Mouse (Mus musculus): ENCODE data around the gene Pcca. TPM values are rescaled to one million over a fixed set of nuclear protein-coding genes. Genes with fewer than 3 reads are reported as not detected.
"Not testable (repeated sequence)": the region's sequence is repeated elsewhere in the genome, so short reads cannot be mapped to it uniquely, and the experiment has no call there.

The Pcca gene
- polyA plus RNA-seq, 1 experiment: 10.3 TPM

- no peak for TF ChIP-seq CEBPB (IDR thresholded peaks at IDR 0.05; ENCODE audit: low read depth)
- peak; percentile 99 for TF ChIP-seq MYOD1 (IDR thresholded peaks at IDR 0.05; ENCODE audit: control insufficient read depth, insufficient read length, low read depth)
- TF ChIP-seq USF1 (IDR thresholded peaks at IDR 0.05; ENCODE audit: low read depth): no peak
- H3K4me3 ChIP-seq (ENCODE audit: insufficient read depth, poor library complexity, severe bottlenecking): no peak overlapping the region
- H3K36me3 ChIP-seq (ENCODE audit: control insufficient read depth, insufficient read depth): no peaks in the 10 kb centered on the region
- H3K27me3 ChIP-seq (ENCODE audit: control insufficient read depth, insufficient read depth, insufficient read length): no peaks in the 10 kb centered on the region
- no peaks in the 10 kb centered on the region for H3K79me3 ChIP-seq (ENCODE audit: low read depth)
- no peak overlapping the region for H3ac ChIP-seq (ENCODE audit: control insufficient read depth, insufficient read length, low read depth)
- no peaks in the 10 kb centered on the region for H3K79me2 ChIP-seq (ENCODE audit: control insufficient read depth, insufficient read depth)
Measured at GRCm38 (mm10) chr14:122574064-122574751, 40.1 kb downstream of the Pcca start.

DNA sequence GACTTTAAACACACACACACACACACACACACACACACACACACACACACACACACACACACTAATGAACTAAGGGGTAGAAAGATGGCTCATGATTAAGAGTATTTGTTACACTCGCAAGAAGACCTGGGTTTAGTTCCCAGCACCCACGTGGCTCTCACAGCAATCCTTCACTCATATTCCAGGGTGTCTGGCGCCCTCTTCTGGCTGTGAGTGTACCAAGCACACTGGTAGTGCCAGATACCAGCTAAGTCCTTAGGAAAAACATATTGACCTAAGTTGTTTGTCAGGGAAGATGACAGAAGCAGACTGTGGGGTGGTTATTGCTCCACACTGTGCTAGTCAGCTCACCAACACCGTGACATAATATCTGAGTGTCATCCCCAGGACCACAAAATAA, 43.7 kb downstream of the Pcca start:
- no peaks in the 10 kb centered on the region for H3K79me3 ChIP-seq (ENCODE audit: low read depth)
- H3K79me2 ChIP-seq (ENCODE audit: control insufficient read depth, insufficient read depth): no peaks in the 10 kb centered on the region
- no peak overlapping the region for H3ac ChIP-seq (ENCODE audit: control insufficient read depth, insufficient read length, low read depth)
- H3K27me3 ChIP-seq (ENCODE audit: control insufficient read depth, insufficient read depth, insufficient read length): no peaks in the 10 kb centered on the region
- H3K36me3 ChIP-seq (ENCODE audit: control insufficient read depth, insufficient read depth): no peaks in the 10 kb centered on the region
- no peak overlapping the region for H3K4me3 ChIP-seq (ENCODE audit: insufficient read depth, poor library complexity, severe bottlenecking)
- no peak for TF ChIP-seq MYOD1 (IDR thresholded peaks at IDR 0.05; ENCODE audit: control insufficient read depth, insufficient read length, low read depth)
- no peak for TF ChIP-seq CTCF (IDR thresholded peaks at IDR 0.05; ENCODE audit: control insufficient read depth, insufficient read depth, insufficient read length)
- TF ChIP-seq MYOG (IDR thresholded peaks at IDR 0.05; ENCODE audit: control insufficient read depth, extremely low read depth, insufficient read length): no peak
- no peak for TF ChIP-seq USF1 (IDR thresholded peaks at IDR 0.05; ENCODE audit: low read depth)
- no peak for TF ChIP-seq MAX (IDR thresholded peaks at IDR 0.05)
- TF ChIP-seq CEBPB (IDR thresholded peaks at IDR 0.05; ENCODE audit: low read depth): no peak
- no peak for TF ChIP-seq FOSL1 (IDR thresholded peaks at IDR 0.05; ENCODE audit: insufficient read depth, low read length, poor library complexity, severe bottlenecking)

DNA sequence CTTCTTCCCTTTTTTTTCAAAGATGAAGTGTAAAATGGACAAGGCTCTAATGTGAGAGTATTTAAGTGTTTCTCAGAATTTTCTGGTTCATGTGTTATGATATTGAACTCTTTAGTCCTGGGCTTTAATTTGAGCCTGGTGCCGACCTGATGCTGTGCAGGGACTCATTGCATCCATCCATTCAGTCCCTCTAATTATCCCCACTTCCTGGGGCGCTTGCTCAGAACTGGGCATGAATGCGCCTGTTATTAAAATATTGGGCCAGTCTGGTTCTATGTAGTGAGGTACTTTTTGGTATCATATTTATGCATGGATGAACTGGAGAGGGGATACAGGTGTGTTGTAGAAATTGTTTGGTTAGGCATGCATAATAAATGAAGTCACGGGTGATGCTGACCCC, 47.9 kb downstream of the Pcca start:
- H3K36me3 ChIP-seq (ENCODE audit: control insufficient read depth, insufficient read depth): no peaks in the 10 kb centered on the region
- H3ac ChIP-seq (ENCODE audit: control insufficient read depth, insufficient read length, low read depth): no peak overlapping the region
- no peaks in the 10 kb centered on the region for H3K79me2 ChIP-seq (ENCODE audit: control insufficient read depth, insufficient read depth)
- no peaks in the 10 kb centered on the region for H3K79me3 ChIP-seq (ENCODE audit: low read depth)
- no peak overlapping the region for H3K4me3 ChIP-seq (ENCODE audit: insufficient read depth, poor library complexity, severe bottlenecking)
- no peaks in the 10 kb centered on the region for H3K27me3 ChIP-seq (ENCODE audit: control insufficient read depth, insufficient read depth, insufficient read length)
- no peak for TF ChIP-seq MYOG (IDR thresholded peaks at IDR 0.05; ENCODE audit: control insufficient read depth, extremely low read depth, insufficient read length)
- TF ChIP-seq MAX (IDR thresholded peaks at IDR 0.05): no peak
- TF ChIP-seq CTCF (IDR thresholded peaks at IDR 0.05; ENCODE audit: control insufficient read depth, insufficient read depth, insufficient read length): no peak
- TF ChIP-seq USF1 (IDR thresholded peaks at IDR 0.05; ENCODE audit: low read depth): no peak
- no peak for TF ChIP-seq FOSL1 (IDR thresholded peaks at IDR 0.05; ENCODE audit: insufficient read depth, low read length, poor library complexity, severe bottlenecking)
- no peak for TF ChIP-seq CEBPB (IDR thresholded peaks at IDR 0.05; ENCODE audit: low read depth)
- no peak for TF ChIP-seq MYOD1 (IDR thresholded peaks at IDR 0.05; ENCODE audit: control insufficient read depth, insufficient read length, low read depth)

DNA sequence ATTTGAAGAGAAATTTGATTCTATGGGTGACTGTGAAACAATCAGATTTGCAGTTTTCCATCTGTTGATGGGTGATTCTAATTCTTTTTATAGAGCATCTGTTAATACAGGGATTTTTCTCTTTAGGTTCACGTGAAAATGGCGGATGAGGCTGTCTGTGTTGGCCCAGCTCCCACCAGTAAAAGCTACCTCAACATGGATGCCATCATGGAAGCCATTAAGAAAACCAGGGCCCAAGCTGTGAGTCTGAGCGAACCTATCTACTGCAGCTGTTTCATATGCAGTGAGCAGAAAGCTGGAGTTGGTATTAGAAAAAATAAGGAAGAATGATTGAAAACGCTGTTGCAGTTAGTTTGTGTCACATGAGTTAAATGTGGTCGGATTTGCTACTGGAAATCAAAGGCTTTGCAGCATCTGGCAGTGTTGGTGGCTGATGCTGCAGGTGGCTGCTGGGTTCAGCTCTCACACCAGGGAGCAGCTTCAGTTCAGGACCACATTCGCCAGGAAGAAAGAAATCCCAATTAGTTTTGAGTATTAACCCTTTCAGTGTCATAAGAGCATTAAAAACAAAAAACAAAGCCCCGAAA, 48.5 kb downstream of the Pcca start:
- Histone ChIP-seq H3K79me3 (ENCODE audit: low read depth) (no peaks in the 10 kb centered on the region), H3ac (ENCODE audit: control insufficient read depth, insufficient read length, low read depth) (no peak overlapping the region), H3K4me3 (ENCODE audit: insufficient read depth, poor library complexity, severe bottlenecking) (no peak overlapping the region), H3K36me3 (ENCODE audit: control insufficient read depth, insufficient read depth) (no peaks in the 10 kb centered on the region), H3K79me2 (ENCODE audit: control insufficient read depth, insufficient read depth) (no peaks in the 10 kb centered on the region), H3K27me3 (ENCODE audit: control insufficient read depth, insufficient read depth, insufficient read length) (no peaks in the 10 kb centered on the region)
- TF ChIP-seq CEBPB (IDR thresholded peaks at IDR 0.05; ENCODE audit: low read depth): no peak
- TF ChIP-seq MYOD1 (IDR thresholded peaks at IDR 0.05; ENCODE audit: control insufficient read depth, insufficient read length, low read depth): no peak
- TF ChIP-seq FOSL1 (IDR thresholded peaks at IDR 0.05; ENCODE audit: insufficient read depth, low read length, poor library complexity, severe bottlenecking): no peak
- no peak for TF ChIP-seq CTCF (IDR thresholded peaks at IDR 0.05; ENCODE audit: control insufficient read depth, insufficient read depth, insufficient read length)
- no peak for TF ChIP-seq USF1 (IDR thresholded peaks at IDR 0.05; ENCODE audit: low read depth)
- TF ChIP-seq MAX (IDR thresholded peaks at IDR 0.05): no peak
- no peak for TF ChIP-seq MYOG (IDR thresholded peaks at IDR 0.05; ENCODE audit: control insufficient read depth, extremely low read depth, insufficient read length)

DNA sequence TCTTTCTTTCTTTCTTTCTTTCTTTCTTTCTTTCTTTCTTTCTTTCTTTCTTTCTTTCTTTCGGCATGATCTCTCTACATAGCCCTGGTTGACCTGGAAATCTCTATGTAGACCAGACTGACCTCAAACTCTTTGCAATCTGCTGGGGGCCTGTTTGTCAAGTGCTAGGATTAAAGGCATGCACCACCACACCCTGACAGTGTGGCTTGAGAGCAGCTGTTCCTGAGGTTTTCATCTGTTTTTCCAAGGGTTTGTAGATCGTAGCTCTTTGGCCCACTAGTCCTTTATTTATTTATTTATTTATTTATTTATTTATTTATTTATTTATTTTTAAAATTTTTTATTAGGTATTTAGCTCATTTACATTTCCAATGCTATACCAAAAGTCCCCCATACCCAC, 50.0 kb downstream of the Pcca start:
- H3ac ChIP-seq (ENCODE audit: control insufficient read depth, insufficient read length, low read depth): not testable (repeated sequence)

GRCm38 (mm10) chr14:122586942-122587341, 52.8 kb downstream of the Pcca start:
- Histone ChIP-seq H3K36me3 (ENCODE audit: control insufficient read depth, insufficient read depth) (no peaks in the 10 kb centered on the region), H3ac (ENCODE audit: control insufficient read depth, insufficient read length, low read depth) (no peak overlapping the region), H3K27me3 (ENCODE audit: control insufficient read depth, insufficient read depth, insufficient read length) (no peaks in the 10 kb centered on the region), H3K4me3 (ENCODE audit: insufficient read depth, poor library complexity, severe bottlenecking) (no peak overlapping the region), H3K79me2 (ENCODE audit: control insufficient read depth, insufficient read depth) (no peaks in the 10 kb centered on the region), H3K79me3 (ENCODE audit: low read depth) (no peaks in the 10 kb centered on the region)
- TF ChIP-seq CTCF (IDR thresholded peaks at IDR 0.05; ENCODE audit: control insufficient read depth, insufficient read depth, insufficient read length) (no peak), MYOG (IDR thresholded peaks at IDR 0.05; ENCODE audit: control insufficient read depth, extremely low read depth, insufficient read length) (no peak), USF1 (IDR thresholded peaks at IDR 0.05; ENCODE audit: low read depth) (no peak), FOSL1 (IDR thresholded peaks at IDR 0.05; ENCODE audit: insufficient read depth, low read length, poor library complexity, severe bottlenecking) (no peak), MAX (IDR thresholded peaks at IDR 0.05) (no peak), CEBPB (IDR thresholded peaks at IDR 0.05; ENCODE audit: low read depth) (no peak), MYOD1 (IDR thresholded peaks at IDR 0.05; ENCODE audit: control insufficient read depth, insufficient read length, low read depth) (no peak)

More for the DNA sequence above, 50.0 kb downstream of the Pcca start:
- not testable (repeated sequence) for H3K4me3 ChIP-seq (ENCODE audit: insufficient read depth, poor library complexity, severe bottlenecking); H3K36me3 ChIP-seq (ENCODE audit: control insufficient read depth, insufficient read depth); H3K79me2 ChIP-seq (ENCODE audit: control insufficient read depth, insufficient read depth); H3K79me3 ChIP-seq (ENCODE audit: low read depth); H3K27me3 ChIP-seq (ENCODE audit: control insufficient read depth, insufficient read depth, insufficient read length)

Data from C2C12 (cell line).